In genomic region chr10:42267811-42268545, GRCm38 (mm10) we compare ENCODE assay signal across 11 mouse cellular contexts. TPM values are rescaled to one million over a fixed set of nuclear protein-coding genes. Genes with fewer than 3 reads are reported as not detected.
A peak's percentile ranks its signal among the peaks of the same experiment; 100 is the strongest.
DNase-seq lines count a peak whose midpoint lies in the region; ATAC-seq and TF ChIP-seq lines count a peak whose summit lies in the region.
"Had no signal": no experiment of that assay in that cellular context is flagged by ENCODE, and none has a peak within 500 bp of the region (broad histone marks: within the 10 kb centered on the region; RNA-seq: fewer than 3 reads in every experiment).

No protein-coding gene starts in this region.

- H3K4me1 ChIP-seq in hindbrain, postnatal 0 days (ENCODE audit: insufficient read depth, low read length), result peaks cover 6% of the 10 kb centered on the region; the same call in 1 of the 2 replicates
- peaks cover 21% of the 10 kb centered on the region for H3K4me1 ChIP-seq in hindbrain, embryonic 10.5 days (replicated peaks)
- peaks cover 27% of the 10 kb centered on the region; the same call in 1 of the 2 replicates for H3K4me1 ChIP-seq in spleen, adult 2 months (ENCODE audit: control insufficient read depth, insufficient read depth, insufficient read length)

- WGBS in hindbrain, postnatal 0 days, result 75% methylated on average over 5 of the region's 5 CpGs
- 86% methylated on average over 5 of the region's 5 CpGs for WGBS in hindbrain, embryonic 10.5 days
- 80% methylated on average over 5 of the region's 5 CpGs for WGBS in spleen, adult 2 months

- no peak overlapping the region for H3K4me2 ChIP-seq in hindbrain, postnatal 0 days (ENCODE audit: low read depth, low read length)
- H3K4me2 ChIP-seq: embryonic facial prominence, embryonic 13.5 days; hindbrain, embryonic 15.5 days had no signal

- H3K27me3 ChIP-seq in hindbrain, postnatal 0 days (ENCODE audit: insufficient read depth, low read length), result no peaks in the 10 kb centered on the region
- peaks cover 13% of the 10 kb centered on the region for H3K27me3 ChIP-seq in hindbrain, embryonic 10.5 days (ENCODE audit: insufficient read depth, poor library complexity, severe bottlenecking)
- H3K27me3 ChIP-seq in spleen, adult 2 months (ENCODE audit: control insufficient read depth, insufficient read depth, low read length), result no peaks in the 10 kb centered on the region
- H3K27me3 ChIP-seq: embryonic facial prominence, embryonic 13.5 days; hindbrain, embryonic 15.5 days had no signal

- peak; percentile 36; the same call in 1 of the 2 replicates for TF ChIP-seq CTCF in hindbrain, postnatal 0 days (IDR thresholded peaks at IDR 0.05; ENCODE audit: low read depth)
- TF ChIP-seq CTCF in spleen, adult 2 months (IDR thresholded peaks at IDR 0.05; ENCODE audit: extremely low read depth, insufficient read depth, insufficient read length, insufficient replicate concordance), result no peak

- no peak overlapping the region for H3K9ac ChIP-seq in hindbrain, postnatal 0 days (replicated peaks; ENCODE audit: low read length)
- H3K9ac ChIP-seq: embryonic facial prominence, embryonic 13.5 days; hindbrain, embryonic 15.5 days had no signal

- peak; percentile 29; the same call in 1 of the 2 replicates for ATAC-seq in hindbrain, postnatal 0 days
- no peak for ATAC-seq in granulocyte monocyte progenitor cell, adult 5-6 weeks (replicated peaks; ENCODE audit: poor library complexity, severe bottlenecking)

- peak; percentile 27 for DNase-seq in adrenal gland, adult 2 months
- DNase-seq in adrenal gland, postnatal 14 days, result no peak
- DNase-seq in hindbrain, postnatal 0 days (ENCODE audit: low spot score), result peak; percentile 44
- no peak for DNase-seq in hindbrain, embryonic 10.5 days (ENCODE audit: low spot score)
- DNase-seq in spleen, adult 2 months (ENCODE audit: low read depth in 1 of 2, low spot score in 2 of 2), result no peak
- DNase-seq in spleen, adult 18-20 months, result no peak
- DNase-seq in ovary, postnatal 10 days (ENCODE audit: low spot score), result no peak
- DNase-seq: thymus, postnatal 4 days had no signal

- TF ChIP-seq POLR2A in spleen, adult 2 months (IDR thresholded peaks at IDR 0.05; ENCODE audit: low read depth, low read length), result no peak

- H3K4me3 ChIP-seq in hindbrain, postnatal 0 days (ENCODE audit: low read length), result no peak overlapping the region
- H3K4me3 ChIP-seq in hindbrain, embryonic 10.5 days, result no peak overlapping the region
- H3K4me3 ChIP-seq in spleen, adult 2 months (ENCODE audit: extremely low read depth, insufficient read depth, insufficient read length), result no peak overlapping the region
- H3K4me3 ChIP-seq: embryonic facial prominence, embryonic 13.5 days; hindbrain, embryonic 15.5 days had no signal

- no peaks in the 10 kb centered on the region for H3K9me3 ChIP-seq in hindbrain, postnatal 0 days (ENCODE audit: low read length)
- H3K9me3 ChIP-seq in hindbrain, embryonic 10.5 days, result no peaks in the 10 kb centered on the region
- H3K9me3 ChIP-seq: embryonic facial prominence, embryonic 13.5 days; hindbrain, embryonic 15.5 days had no signal

- no peak overlapping the region for H3K27ac ChIP-seq in hindbrain, postnatal 0 days
- no peak overlapping the region for H3K27ac ChIP-seq in hindbrain, embryonic 10.5 days
- H3K27ac ChIP-seq in spleen, adult 2 months (ENCODE audit: insufficient read depth, low read length), result peak overlapping the region; percentile 17; the same call in 1 of the 2 replicates
- H3K27ac ChIP-seq: embryonic facial prominence, embryonic 13.5 days; hindbrain, embryonic 15.5 days had no signal

- H3K36me3 ChIP-seq in hindbrain, postnatal 0 days (ENCODE audit: insufficient read depth, low read length), result peaks cover 8% of the 10 kb centered on the region
- H3K36me3 ChIP-seq in hindbrain, embryonic 10.5 days, result peaks cover 21% of the 10 kb centered on the region
- peaks cover 5% of the 10 kb centered on the region for H3K36me3 ChIP-seq in spleen, adult 2 months (ENCODE audit: control insufficient read depth, insufficient read depth, low read length)

RNA-seq across cellular contexts. Expression of gene Foxo3, which starts 8.6 kb away (rescaled TPM):
- 10 to 100 TPM; 39.7 to 55.6 TPM for total RNA-seq in adrenal gland, adult 2 months (2021)
- polyA plus RNA-seq in adrenal gland, adult 2 months (2012; rRNA removed), result 53.3 and 76.1 TPM in 2 replicates
- total RNA-seq in adrenal gland, postnatal 14 days (2021), result 49.0 and 55.7 TPM in 2 replicates
- total RNA-seq in hindbrain, postnatal 0 days (2014; rRNA removed), result 54.7 and 59.2 TPM in 2 replicates
- polyA plus RNA-seq in hindbrain, postnatal 0 days (2015; fragmentation: Nextera tagmentation; extraction: Ambion mirVana), result 8.4 and 8.6 TPM in 2 replicates
- polyA plus RNA-seq in hindbrain, embryonic 10.5 days (2016; fragmentation: Nextera tagmentation; extraction: Ambion mirVana), result 2.5 and 3.0 TPM in 2 replicates
- polyA plus RNA-seq in spleen, adult 2 months (2012; rRNA removed), result 44.6 and 50.6 TPM in 2 replicates
- total RNA-seq in granulocyte monocyte progenitor cell, adult 5-6 weeks (2014; fragmentation: Nextera tagmentation), result 15.7 and 20.5 TPM in 2 replicates
- 23.3 and 25.3 TPM in 2 replicates for total RNA-seq in granulocyte monocyte progenitor cell, adult 5-6 weeks (2017)

Comparison
In these comparisons a context has a peak if more than half of its experiments do, and no peak if none do; other contexts are left out.
1. DNase-seq: peak in adrenal gland, adult 2 months (single experiment) and hindbrain, postnatal 0 days (single experiment); none in adrenal gland, postnatal 14 days (single experiment), hindbrain, embryonic 10.5 days (single experiment), spleen, adult 2 months (0 of 2), spleen, adult 18-20 months (0 of 2) and ovary, postnatal 10 days (single experiment).